Mouse (Mus musculus) midbrain, embryonic 10.5 days (tissue): ENCODE results near the gene Pcnx2. TPM values are rescaled to one million over a fixed set of nuclear protein-coding genes. Genes with fewer than 3 reads are reported as not detected.

Experiments
- DNase-seq: peaks from one replicate; pipeline ENCODE4 v3.0.0-alpha.2; 2017; ENCODE audit warnings: low spot score
- H3K27ac ChIP-seq: fragments of 300-500 bp; sonication (generic); replicated peaks from 2 replicates; pipeline ENCODE4 v1.5.1; 2016; ENCODE audit warnings: mild to moderate bottlenecking
- H3K27me3 ChIP-seq: fragments of 300-500 bp; sonication (generic); 2 replicates; pipeline ENCODE4 v1.6.1; 2016; ENCODE audit warnings: low read depth, mild to moderate bottlenecking; ENCODE audit not compliant: poor library complexity, severe bottlenecking
- H3K36me3 ChIP-seq: fragments of 300-500 bp; sonication (generic); 2 replicates; pipeline ENCODE4 v1.6.1; 2016; ENCODE audit warnings: mild to moderate bottlenecking, moderate library complexity
- H3K4me1 ChIP-seq: fragments of 300-500 bp; sonication (generic); 2 replicates; pipeline ENCODE4 v1.6.1; 2016
- H3K4me3 ChIP-seq: fragments of 300-500 bp; sonication (generic); 2 replicates; pipeline ENCODE4 v1.5.1; 2016; ENCODE audit warnings: mild to moderate bottlenecking, moderate library complexity
- H3K9me3 ChIP-seq: fragments of 300-500 bp; sonication (generic); replicated peaks from 2 replicates; pipeline ENCODE4 v1.6.1; 2016; ENCODE audit warnings: mild to moderate bottlenecking
- WGBS: fragments of 180-500 bp; shearing (Covaris S2); methylation state at CpG from one replicate; pipeline ENCODE4 v1.1.7; 2016; 5-methylcytosine and 5-hydroxymethylcytosine counted together
- polyA plus RNA-seq: library from polyadenylated mRNA; unstranded; fragments of >200 nt; fragmentation: Nextera tagmentation; extraction: Ambion mirVana; gene quantifications from 2 replicates; pipeline ENCODE4 v1.2.1, GENCODE M21; 2016

Gene Pcnx2
- polyA plus RNA-seq, 1 experiment from 2014 or later, result 0.11 TPM

DNA sequence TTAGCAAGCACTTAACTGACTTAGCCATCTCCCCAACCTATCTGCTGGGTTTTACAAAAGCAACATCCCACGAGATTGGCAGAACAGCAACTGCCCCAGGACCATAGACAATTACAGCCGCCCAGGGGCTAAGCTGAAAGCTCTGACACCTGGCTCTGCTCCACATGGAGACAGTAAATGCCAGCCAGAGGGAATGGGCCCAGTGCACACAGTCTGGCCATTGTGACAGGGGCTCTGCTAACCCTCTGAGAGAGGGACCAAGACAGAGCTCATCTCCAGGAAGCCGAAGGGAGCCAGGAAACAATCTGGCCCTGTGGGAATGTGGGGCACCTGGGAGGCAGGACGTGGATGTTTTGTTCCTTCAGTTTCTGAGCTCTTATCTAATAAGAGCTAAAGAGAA is 181.9 kb downstream of the Pcnx2 start:
- no peak for DNase-seq
- peaks cover 16% of the 10 kb centered on the region for H3K4me1 ChIP-seq
- H3K4me3 ChIP-seq, result no peak overlapping the region
- no peaks in the 10 kb centered on the region for H3K9me3 ChIP-seq
- no peaks in the 10 kb centered on the region for H3K27me3 ChIP-seq
- WGBS, result 47% methylated on average over 4 of the region's 4 CpGs
- peak overlapping the region; percentile 46; the same call in 1 of the 2 replicates for H3K27ac ChIP-seq
- no peaks in the 10 kb centered on the region for H3K36me3 ChIP-seq

DNA sequence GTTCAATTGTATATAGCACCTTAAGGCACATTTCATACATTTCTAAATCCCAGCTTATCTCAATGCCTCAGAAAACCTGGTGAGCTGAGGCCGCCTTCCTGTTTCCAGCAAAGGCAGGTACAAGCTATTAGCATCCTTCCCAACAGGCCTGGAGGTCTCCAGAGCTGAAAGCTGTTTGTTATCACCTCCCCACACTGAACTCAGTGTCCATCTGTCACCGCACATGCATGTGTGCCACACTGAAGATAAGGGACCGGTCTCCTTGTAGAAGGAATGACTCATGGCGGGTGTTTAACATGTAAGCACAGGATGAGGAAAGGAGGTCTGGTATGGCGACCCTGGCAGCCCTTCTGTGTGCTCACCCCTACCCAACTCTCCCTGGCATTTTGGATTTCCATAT is 186.6 kb downstream of the Pcnx2 start:
- Histone ChIP-seq H3K27me3 (no peaks in the 10 kb centered on the region), H3K27ac (no peak overlapping the region), H3K9me3 (no peaks in the 10 kb centered on the region), H3K4me3 (no peak overlapping the region), H3K4me1 (peaks cover 5% of the 10 kb centered on the region), H3K36me3 (no peaks in the 10 kb centered on the region)
- WGBS, result 89% methylated on average over 5 of the region's 5 CpGs
- DNase-seq, result no peak

DNA sequence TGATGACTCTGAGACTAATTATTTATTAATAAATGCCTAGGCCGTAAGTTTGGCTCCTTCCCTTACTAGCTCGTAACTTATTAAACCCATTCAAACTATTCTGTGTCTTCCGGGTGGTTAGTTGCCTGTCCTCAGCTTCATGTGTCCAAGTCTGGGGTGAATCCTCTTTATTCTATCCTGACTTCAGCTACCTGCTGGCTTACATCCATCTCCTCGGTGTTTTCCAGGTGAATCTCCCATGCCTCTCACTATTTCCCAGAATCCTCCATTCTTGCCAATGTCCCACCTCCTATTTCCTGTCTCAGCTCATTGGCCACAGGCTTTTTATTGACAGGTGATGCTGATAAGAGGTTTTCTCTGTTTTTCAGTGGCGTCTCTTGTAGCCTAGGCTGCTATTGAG is 188.9 kb downstream of the Pcnx2 start:
- no peak for DNase-seq
- Histone ChIP-seq H3K36me3 (no peaks in the 10 kb centered on the region), H3K4me1 (no peaks in the 10 kb centered on the region), H3K27ac (no peak overlapping the region), H3K4me3 (no peak overlapping the region), H3K9me3 (no peaks in the 10 kb centered on the region), H3K27me3 (no peaks in the 10 kb centered on the region)
- WGBS, result 90% methylated on average over 5 of the region's 5 CpGs

DNA sequence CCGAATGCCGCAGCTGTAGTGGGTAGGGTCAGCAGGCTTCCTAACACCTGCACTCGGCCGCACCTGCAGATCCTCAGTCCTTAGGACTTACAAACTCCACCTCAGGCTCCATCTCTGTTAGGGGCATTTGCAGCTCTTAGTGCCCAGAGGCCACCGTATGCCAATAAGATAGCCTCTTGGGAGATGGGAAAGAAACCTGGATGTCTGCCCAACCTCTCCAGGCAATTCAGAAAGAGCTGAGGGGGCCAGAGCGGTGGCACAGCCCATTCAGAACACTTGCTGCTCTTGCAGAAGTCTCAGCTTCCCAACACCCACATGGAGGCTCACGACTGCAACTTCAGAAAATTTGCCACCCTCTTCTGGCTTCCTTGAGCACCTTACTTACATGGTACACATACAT is 192.3 kb downstream of the Pcnx2 start:
- Histone ChIP-seq H3K4me3 (no peak overlapping the region), H3K27ac (no peak overlapping the region), H3K27me3 (no peaks in the 10 kb centered on the region), H3K4me1 (no peaks in the 10 kb centered on the region), H3K36me3 (no peaks in the 10 kb centered on the region), H3K9me3 (no peaks in the 10 kb centered on the region)
- no peak for DNase-seq
- WGBS, result 90% methylated on average over 7 of the region's 7 CpGs

- 92% methylated on average over 6 of the region's 6 CpGs for WGBS
- no peaks in the 10 kb centered on the region for H3K36me3 ChIP-seq
- H3K4me1 ChIP-seq, result peaks cover 7% of the 10 kb centered on the region; the same call in 1 of the 2 replicates
- H3K27me3 ChIP-seq, result no peaks in the 10 kb centered on the region
- H3K4me3 ChIP-seq, result no peak overlapping the region
- no peaks in the 10 kb centered on the region for H3K9me3 ChIP-seq
- DNase-seq, result no peak
- no peak overlapping the region for H3K27ac ChIP-seq
These were observed 193.7 kb downstream of the Pcnx2 start for GRCm38 (mm10) chr8:125704434-125704833.

GRCm38 (mm10) chr8:125702868-125703473 is 195.1 kb downstream of the Pcnx2 start:
- H3K27me3 ChIP-seq, result no peaks in the 10 kb centered on the region
- peaks cover 12% of the 10 kb centered on the region; the same call in 1 of the 2 replicates for H3K4me1 ChIP-seq
- no peak overlapping the region for H3K27ac ChIP-seq
- DNase-seq, result no peak
- H3K9me3 ChIP-seq, result no peaks in the 10 kb centered on the region
- WGBS, result 88% methylated on average over 15 of the region's 15 CpGs
- no peaks in the 10 kb centered on the region for H3K36me3 ChIP-seq
- no peak overlapping the region for H3K4me3 ChIP-seq

Other genes starting within 250 kb of the Pcnx2 start
- 7.8 and 8.0 TPM in 2 replicates for gene Map10, start 228.5 kb downstream of the Pcnx2 start, polyA plus RNA-seq
- 18.4 and 19.7 TPM in 2 replicates for gene Ntpcr, start 168.4 kb downstream of the Pcnx2 start, polyA plus RNA-seq
- not detected in 2 replicates for gene Map3k21, start 12.1 kb upstream of the Pcnx2 start, polyA plus RNA-seq
- gene Kcnk1, start 96.9 kb upstream of the Pcnx2 start, polyA plus RNA-seq, result 3.8 and 5.2 TPM in 2 replicates